8 mouse cellular contexts compared by ENCODE assay signal in the genomic region with DNA sequence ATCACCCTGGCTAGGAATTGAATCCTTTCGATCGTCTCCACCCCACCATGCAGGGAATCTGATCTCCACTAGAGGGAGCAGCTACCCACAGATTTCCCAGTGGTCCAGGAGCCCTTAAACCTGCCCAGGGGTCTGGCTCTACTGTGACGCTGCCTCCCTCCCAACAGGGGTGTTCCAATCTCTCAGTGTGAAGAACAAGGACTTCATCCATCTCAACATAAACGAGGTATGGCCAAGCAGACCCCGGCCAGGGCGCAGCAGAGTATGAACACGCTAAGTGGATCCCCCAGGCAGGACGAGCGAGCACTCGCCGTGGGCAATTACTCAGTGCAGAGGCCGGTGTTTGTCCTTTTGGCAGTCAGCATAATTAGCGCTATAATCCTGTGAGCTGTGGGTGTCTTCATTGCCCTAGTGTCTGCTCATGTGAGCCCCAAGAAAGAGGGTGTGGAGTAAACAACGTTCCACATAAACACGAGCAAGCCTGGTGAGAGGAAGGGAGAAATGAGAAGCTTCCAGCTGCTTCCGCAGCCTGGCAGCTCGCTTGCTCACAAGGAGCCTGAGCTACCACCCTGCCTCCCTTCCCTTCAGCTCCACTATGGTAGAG. TPM values are rescaled to one million over a fixed set of nuclear protein-coding genes. Genes with fewer than 3 reads are reported as not detected.
DNase-seq lines count a peak whose midpoint lies in the region; ATAC-seq lines count a peak whose summit lies in the region.

No protein-coding gene starts in this region.

- 12% methylated on average over 17 of the region's 17 CpGs for WGBS in forebrain, embryonic 11.5 days
- WGBS in heart, embryonic 16.5 days: 12% methylated on average over 17 of the region's 17 CpGs
- 14% methylated on average over 17 of the region's 17 CpGs for WGBS in liver, embryonic 13.5 days (ENCODE audit: insufficient replicate concordance)
- 11% methylated on average over 17 of the region's 17 CpGs for WGBS in stomach, embryonic 15.5 days

- peak; percentile 44 to 59 for DNase-seq in CD8-positive naive resting alpha-beta T cell, adult 2 months (ENCODE audit: low read depth in 2 of 2, low spot score in 2 of 2)
- DNase-seq in c-Kit-positive CD71-negative TER-119-negative erythroid progenitor cells, embryonic 14.5 days (ENCODE audit: low read depth): peak; percentile 58
- peak; percentile 81 for DNase-seq in forebrain, embryonic 11.5 days (ENCODE audit: low spot score)
- peak; percentile 64 to 80 for DNase-seq in kidney, postnatal 25 days
- DNase-seq in liver, embryonic 13.5 days: peak; percentile 10
- peak; percentile 28 to 58 for DNase-seq in natural killer cell, adult 2 months (ENCODE audit: low spot score in 2 of 2)

- peaks cover 2% of the 10 kb centered on the region; the same call in 1 of the 2 replicates for H3K27me3 ChIP-seq in forebrain, embryonic 11.5 days (ENCODE audit: control insufficient read depth, insufficient read depth, low read length)
- H3K27me3 ChIP-seq in heart, embryonic 16.5 days (ENCODE audit: control insufficient read depth, insufficient read depth, low read length): peaks cover 6% of the 10 kb centered on the region; the same call in 1 of the 2 replicates
- peaks cover 8% of the 10 kb centered on the region for H3K27me3 ChIP-seq in liver, embryonic 13.5 days
- no peaks in the 10 kb centered on the region for H3K27me3 ChIP-seq in stomach, embryonic 15.5 days (replicated peaks)

- H3K4me1 ChIP-seq in forebrain, embryonic 11.5 days (replicated peaks; ENCODE audit: control insufficient read depth, insufficient read depth, low read length): 0 out of 2 replicates have a peak, but pooled peaks cover 2% of the 10 kb centered on the region
- H3K4me1 ChIP-seq in heart, embryonic 16.5 days (ENCODE audit: control insufficient read depth, insufficient read depth, low read length): no peaks in the 10 kb centered on the region
- H3K4me1 ChIP-seq in liver, embryonic 13.5 days (replicated peaks): 0 out of 2 replicates have a peak, but pooled peaks cover 4% of the 10 kb centered on the region
- no peaks in the 10 kb centered on the region for H3K4me1 ChIP-seq in stomach, embryonic 15.5 days

- H3K9me3 ChIP-seq in forebrain, embryonic 11.5 days (ENCODE audit: control insufficient read depth, low read length): no peaks in the 10 kb centered on the region
- no peaks in the 10 kb centered on the region for H3K9me3 ChIP-seq in heart, embryonic 16.5 days (replicated peaks; ENCODE audit: control insufficient read depth, low read length)
- no peaks in the 10 kb centered on the region for H3K9me3 ChIP-seq in liver, embryonic 13.5 days (replicated peaks)
- no peaks in the 10 kb centered on the region for H3K9me3 ChIP-seq in stomach, embryonic 15.5 days

- H3K4me3 ChIP-seq in forebrain, embryonic 11.5 days (ENCODE audit: low read depth, low read length): peak overlapping the region; percentile 24
- H3K4me3 ChIP-seq in heart, embryonic 16.5 days (ENCODE audit: low read length): peak overlapping the region; percentile 54
- H3K4me3 ChIP-seq in liver, embryonic 13.5 days (replicated peaks): peak overlapping the region; percentile 15; the same call in 1 of the 2 replicates
- peak overlapping the region; percentile 27 for H3K4me3 ChIP-seq in stomach, embryonic 15.5 days (replicated peaks)

- ATAC-seq in forebrain, embryonic 11.5 days (replicated peaks; ENCODE audit: low FRiP score): peak; percentile 65
- ATAC-seq in heart, embryonic 16.5 days (replicated peaks; ENCODE audit: extremely low read depth, insufficient read depth, low FRiP score): peak; percentile 77
- peak; percentile 40; the same call in 1 of the 2 replicates for ATAC-seq in liver, embryonic 13.5 days (ENCODE audit: low read depth)
- ATAC-seq in stomach, embryonic 15.5 days (ENCODE audit: insufficient read depth, low FRiP score, low read depth): peak; percentile 56; the same call in 1 of the 2 replicates

- H3K36me3 ChIP-seq in forebrain, embryonic 11.5 days (ENCODE audit: control insufficient read depth, insufficient read depth, low read length): no peaks in the 10 kb centered on the region
- no peaks in the 10 kb centered on the region for H3K36me3 ChIP-seq in heart, embryonic 16.5 days (ENCODE audit: control insufficient read depth, insufficient read depth)
- H3K36me3 ChIP-seq in liver, embryonic 13.5 days: no peaks in the 10 kb centered on the region
- no peaks in the 10 kb centered on the region for H3K36me3 ChIP-seq in stomach, embryonic 15.5 days

- peak overlapping the region; percentile 7; the same call in 1 of the 2 replicates for H3K9ac ChIP-seq in forebrain, embryonic 11.5 days (ENCODE audit: low read length)
- H3K9ac ChIP-seq in heart, embryonic 16.5 days (ENCODE audit: low read length): peak overlapping the region; percentile 76
- H3K9ac ChIP-seq in liver, embryonic 13.5 days: no peak overlapping the region
- H3K9ac ChIP-seq in stomach, embryonic 15.5 days: no peak overlapping the region

- H3K4me2 ChIP-seq in forebrain, embryonic 11.5 days (ENCODE audit: low read depth, low read length, severe bottlenecking): peak overlapping the region; percentile 60
- H3K4me2 ChIP-seq in heart, embryonic 16.5 days (ENCODE audit: low read depth, low read length): peak overlapping the region; percentile 84
- peak overlapping the region; percentile 54 for H3K4me2 ChIP-seq in liver, embryonic 13.5 days
- peak overlapping the region; percentile 57 for H3K4me2 ChIP-seq in stomach, embryonic 15.5 days

- H3K27ac ChIP-seq in forebrain, embryonic 11.5 days (ENCODE audit: low read depth, low read length): no peak overlapping the region
- H3K27ac ChIP-seq in heart, embryonic 16.5 days (ENCODE audit: low read length): no peak overlapping the region
- H3K27ac ChIP-seq in liver, embryonic 13.5 days: no peak overlapping the region
- no peak overlapping the region for H3K27ac ChIP-seq in stomach, embryonic 15.5 days

RNA-seq across cellular contexts. Expression of a gene that starts 41.5 kb away (rescaled TPM):
- 0.15 TPM in 1 of 2 replicates, not detected in the other for polyA plus RNA-seq in forebrain, embryonic 11.5 days (2014; fragmentation: Nextera tagmentation; extraction: Ambion mirVana)
- polyA plus RNA-seq in heart, embryonic 16.5 days (2015; fragmentation: Nextera tagmentation; extraction: Ambion mirVana): 0.16 and 0.39 TPM in 2 replicates
- polyA plus RNA-seq in liver, embryonic 13.5 days (2015; fragmentation: Nextera tagmentation; extraction: Ambion mirVana): 0.22 TPM in 1 of 2 replicates, not detected in the other
- 0.24 TPM in 2 replicates for polyA plus RNA-seq in stomach, embryonic 15.5 days (2015; fragmentation: Nextera tagmentation; extraction: Ambion mirVana)

RNA-seq across cellular contexts. Expression of a gene that starts 45.8 kb away (rescaled TPM):
- polyA plus RNA-seq in forebrain, embryonic 11.5 days (2014; fragmentation: Nextera tagmentation; extraction: Ambion mirVana): 23.5 and 26.6 TPM in 2 replicates
- polyA plus RNA-seq in heart, embryonic 16.5 days (2015; fragmentation: Nextera tagmentation; extraction: Ambion mirVana): 39.3 and 47.7 TPM in 2 replicates
- polyA plus RNA-seq in liver, embryonic 13.5 days (2015; fragmentation: Nextera tagmentation; extraction: Ambion mirVana): 4.6 and 5.8 TPM in 2 replicates
- polyA plus RNA-seq in stomach, embryonic 15.5 days (2015; fragmentation: Nextera tagmentation; extraction: Ambion mirVana): 25.1 and 26.5 TPM in 2 replicates

RNA-seq across cellular contexts. Expression of a gene that starts 47.9 kb away (rescaled TPM):
- polyA plus RNA-seq in forebrain, embryonic 11.5 days (2014; fragmentation: Nextera tagmentation; extraction: Ambion mirVana): not detected in 2 replicates
- 2.1 and 2.6 TPM in 2 replicates for polyA plus RNA-seq in heart, embryonic 16.5 days (2015; fragmentation: Nextera tagmentation; extraction: Ambion mirVana)
- 50.2 and 54.9 TPM in 2 replicates for polyA plus RNA-seq in liver, embryonic 13.5 days (2015; fragmentation: Nextera tagmentation; extraction: Ambion mirVana)
- polyA plus RNA-seq in stomach, embryonic 15.5 days (2015; fragmentation: Nextera tagmentation; extraction: Ambion mirVana): 8.2 and 15.8 TPM in 2 replicates

Comparison
In these comparisons a context has a peak if more than half of its experiments do, and no peak if none do; other contexts are left out.
1. DNase-seq: peak in every context shown above with its lines; median percentile 81 in forebrain, embryonic 11.5 days; 72 in kidney, postnatal 25 days; 58 in c-Kit-positive CD71-negative TER-119-negative erythroid progenitor cells, embryonic 14.5 days; 52 in CD8-positive naive resting alpha-beta T cell, adult 2 months; 43 in natural killer cell, adult 2 months; 10 in liver, embryonic 13.5 days.
2. H3K9ac ChIP-seq: peak in forebrain, embryonic 11.5 days (single experiment) and heart, embryonic 16.5 days (single experiment); none in liver, embryonic 13.5 days (single experiment) and stomach, embryonic 15.5 days (single experiment).
3. Peak in every context shown above with its lines, with median percentiles within 50 percentile points of each other: ATAC-seq, H3K4me2 ChIP-seq and H3K4me3 ChIP-seq.